21 mouse cellular contexts compared by ENCODE assay signal in genomic region chr16:44485691-44486090, GRCm38 (mm10).
DNase-seq lines count a peak whose midpoint lies in the region; ATAC-seq lines count a peak whose summit lies in the region.
"Had no signal": no experiment of that assay in that cellular context is flagged by ENCODE, and none has a peak within 500 bp of the region (broad histone marks: within the 10 kb centered on the region; RNA-seq: fewer than 3 reads in every experiment).

No protein-coding gene starts in this region.

- ATAC-seq in midbrain, embryonic 11.5 days (ENCODE audit: low FRiP score): no peak
- no peak for ATAC-seq in limb, embryonic 15.5 days (ENCODE audit: insufficient number of reproducible peaks, low FRiP score, low TSS enrichment, low read depth)
- ATAC-seq: CD4-positive, CD25-positive, alpha-beta regulatory T cell, adult 4 months; intestine, embryonic 16.5 days; Patski had no signal

- peaks cover 95% of the 10 kb centered on the region for H3K36me3 ChIP-seq in midbrain, embryonic 10.5 days
- peaks cover 24% of the 10 kb centered on the region; the same call in 1 of the 2 replicates for H3K36me3 ChIP-seq in midbrain, embryonic 11.5 days (ENCODE audit: control insufficient read depth, insufficient read depth, low read length)
- H3K36me3 ChIP-seq in limb, embryonic 15.5 days: peaks cover 74% of the 10 kb centered on the region
- H3K36me3 ChIP-seq: liver, embryonic 15.5 days had no signal

- 0 out of 2 replicates have a peak, but pooled peaks cover 3% of the 10 kb centered on the region for H3K27me3 ChIP-seq in midbrain, embryonic 10.5 days (ENCODE audit: low read depth, poor library complexity, severe bottlenecking)
- H3K27me3 ChIP-seq in midbrain, embryonic 11.5 days (ENCODE audit: control insufficient read depth, insufficient read depth, low read length): no peaks in the 10 kb centered on the region
- H3K27me3 ChIP-seq in limb, embryonic 15.5 days: no peaks in the 10 kb centered on the region
- H3K27me3 ChIP-seq: embryonic facial prominence, embryonic 12.5 days; liver, embryonic 15.5 days; Patski had no signal

- DNase-seq in cerebellum, adult 9-10 months: peak; percentile 33
- DNase-seq in cerebellum, adult 11-12 months: no peak
- peak; percentile 82 for DNase-seq in heart, adult 11 months
- no peak for DNase-seq in heart, postnatal 14 days
- DNase-seq in midbrain, embryonic 10.5 days (ENCODE audit: low spot score): peak; percentile 14
- no peak for DNase-seq in midbrain, embryonic 11.5 days (ENCODE audit: low spot score, missing footprints)
- DNase-seq: adrenal gland, adult 8-10 months; gastrocnemius, postnatal 36 days; kidney, postnatal 36 days; lung, postnatal 14 days; thymus, postnatal 14 days had no signal

- peaks cover 33% of the 10 kb centered on the region for H3K4me1 ChIP-seq in midbrain, embryonic 10.5 days
- H3K4me1 ChIP-seq in midbrain, embryonic 11.5 days (ENCODE audit: control insufficient read depth, insufficient read depth, low read length): peaks cover 5% of the 10 kb centered on the region; the same call in 1 of the 2 replicates
- H3K4me1 ChIP-seq in limb, embryonic 15.5 days: peaks cover 27% of the 10 kb centered on the region
- H3K4me1 ChIP-seq: liver, embryonic 15.5 days; megakaryocyte, embryonic 14.5 days had no signal

- H3K4me3 ChIP-seq in midbrain, embryonic 10.5 days: no peak overlapping the region
- H3K4me3 ChIP-seq in midbrain, embryonic 11.5 days (ENCODE audit: low read depth, low read length): no peak overlapping the region
- H3K4me3 ChIP-seq in limb, embryonic 15.5 days: no peak overlapping the region
- H3K4me3 ChIP-seq: embryonic facial prominence, embryonic 12.5 days; left cerebral cortex, adult 2 months; liver, embryonic 15.5 days; megakaryocyte, embryonic 14.5 days; myocyte had no signal

- WGBS in midbrain, embryonic 10.5 days: 81% methylated on average over 8 of the region's 8 CpGs
- WGBS in midbrain, embryonic 11.5 days: 79% methylated on average over 8 of the region's 8 CpGs
- WGBS in limb, embryonic 15.5 days: 87% methylated on average over 8 of the region's 8 CpGs

- H3K9me3 ChIP-seq in midbrain, embryonic 10.5 days (replicated peaks): no peaks in the 10 kb centered on the region
- no peaks in the 10 kb centered on the region for H3K9me3 ChIP-seq in midbrain, embryonic 11.5 days (ENCODE audit: control insufficient read depth, low read length)
- no peaks in the 10 kb centered on the region for H3K9me3 ChIP-seq in limb, embryonic 15.5 days
- H3K9me3 ChIP-seq: embryonic facial prominence, embryonic 12.5 days; liver, embryonic 15.5 days; megakaryocyte, embryonic 14.5 days had no signal

- H3K4me2 ChIP-seq in midbrain, embryonic 11.5 days: no peak overlapping the region
- no peak overlapping the region for H3K4me2 ChIP-seq in limb, embryonic 15.5 days
- H3K4me2 ChIP-seq: embryonic facial prominence, embryonic 12.5 days; hindbrain, embryonic 14.5 days; liver, embryonic 15.5 days had no signal

- intact Hi-C loops in heart, postnatal 14 days (cut with DNase I): loop anchor here (5.0 to 10.0 kb wide), 3 partner anchors 72 to 609 kb away; partner anchors contain the start of genes Boc and Ccdc80

- H3K27ac ChIP-seq in midbrain, embryonic 10.5 days (replicated peaks): peak overlapping the region; percentile 55; the same call in 1 of the 2 replicates
- H3K27ac ChIP-seq in midbrain, embryonic 11.5 days (ENCODE audit: low read depth, low read length): no peak overlapping the region
- peak overlapping the region; percentile 69 for H3K27ac ChIP-seq in limb, embryonic 15.5 days
- H3K27ac ChIP-seq: embryonic facial prominence, embryonic 12.5 days; hindbrain, embryonic 14.5 days; left cerebral cortex, adult 2 months; liver, embryonic 15.5 days had no signal

- no peak overlapping the region for H3K9ac ChIP-seq in midbrain, embryonic 11.5 days (ENCODE audit: low read length)
- no peak overlapping the region for H3K9ac ChIP-seq in limb, embryonic 15.5 days
- H3K9ac ChIP-seq: embryonic facial prominence, embryonic 12.5 days; hindbrain, embryonic 14.5 days; liver, embryonic 15.5 days had no signal

Comparison
In these comparisons a context has a peak if more than half of its experiments do, and no peak if none do; other contexts are left out.
1. DNase-seq: peak in cerebellum, adult 9-10 months (single experiment), heart, adult 11 months (single experiment) and midbrain, embryonic 10.5 days (single experiment); none in cerebellum, adult 11-12 months (single experiment), heart, postnatal 14 days (0 of 2) and midbrain, embryonic 11.5 days (single experiment).